Mouse (Mus musculus): Measurements from ENCODE around the gene Myct1. TPM values are rescaled to one million over a fixed set of nuclear protein-coding genes. Genes with fewer than 3 reads are reported as not detected.

The Myct1 gene
- not detected for total RNA-seq (2023)

DNA sequence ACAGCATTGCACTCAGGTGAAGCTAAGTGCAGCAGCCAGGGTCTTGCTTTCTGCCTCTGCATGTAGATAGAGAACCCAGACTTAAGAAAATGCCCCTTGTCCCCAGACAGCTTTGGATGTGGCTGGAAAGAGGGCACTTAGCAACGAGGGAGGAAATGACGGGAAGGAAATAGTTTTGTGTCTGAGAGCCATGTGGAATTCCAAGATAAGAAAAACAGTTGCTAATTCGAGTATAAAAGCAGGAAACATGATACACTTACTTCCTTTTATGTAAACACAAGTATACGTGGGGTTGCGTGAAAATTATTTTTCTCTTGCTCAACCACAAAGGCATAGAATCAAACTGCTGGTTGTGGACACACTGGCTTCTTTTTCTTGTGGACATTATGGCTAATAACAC, at the start of gene Myct1:
Myct1 (plus strand) TSS at position 312 of the 400 bp plus-strand sequence.

DNA sequence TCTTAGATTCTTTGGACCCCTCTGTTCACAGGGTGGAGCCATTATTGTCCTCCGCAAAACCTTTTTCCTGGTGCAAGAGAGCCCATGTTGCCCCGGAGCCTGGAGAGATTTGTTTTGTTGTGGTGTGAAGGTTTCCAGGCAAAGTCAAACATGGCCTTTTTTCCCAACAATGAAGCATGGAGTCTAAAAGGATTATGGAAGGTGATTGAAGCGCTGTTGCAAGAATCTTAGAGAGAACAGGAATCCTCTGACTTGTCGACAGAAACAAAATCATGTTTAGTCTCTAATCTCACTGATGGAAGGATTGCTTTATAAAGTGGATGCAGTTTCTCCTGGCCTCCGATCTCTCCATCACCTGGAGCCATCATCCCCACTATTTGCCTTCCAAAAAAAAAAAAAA, 42.2 kb upstream of the Myct1 start, which contains the start of gene Syne1:
Syne1 (minus strand) TSS at position 101 of the 400 bp plus-strand sequence.

DNA sequence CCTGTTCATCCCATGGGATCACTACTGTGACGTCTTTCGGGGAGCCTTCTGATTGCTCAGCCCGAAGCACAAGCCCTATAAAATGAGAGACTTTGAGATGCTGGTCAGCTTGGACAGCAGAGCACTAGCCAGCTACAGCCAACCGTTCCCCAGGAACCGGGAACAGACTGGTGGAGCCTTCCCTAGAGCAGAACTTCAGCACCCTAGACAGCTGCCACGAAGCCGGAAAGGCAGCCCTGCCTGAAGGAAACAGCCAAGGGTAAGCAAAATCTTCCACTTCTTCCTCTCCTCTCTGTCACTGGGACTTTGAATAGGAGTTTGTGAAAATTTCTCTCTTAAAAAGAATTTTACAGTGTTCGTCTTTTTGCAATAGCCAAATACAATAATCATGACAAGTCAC, 45.5 kb downstream of the Myct1 start, which contains the start of gene Vip:
Vip (plus strand) TSS at position 107 of the 400 bp plus-strand sequence.

Other genes with a start within 250 kb of the Myct1 start
- 10 to 100 TPM; 14.6 to 17.8 TPM for gene Syne1, start 42.3 kb upstream of the Myct1 start, total RNA-seq (2023)
- not detected for gene Vip, start 45.4 kb downstream of the Myct1 start, total RNA-seq (2023)
- gene Fbxo5, start 211.8 kb downstream of the Myct1 start, total RNA-seq (2023) = 1 to 10 TPM; 2.5 to 2.7 TPM
- 1 to 10 TPM; 5.6 to 7.7 TPM for gene Mtrf1l, start 230.1 kb downstream of the Myct1 start, total RNA-seq (2023)